Mouse (Mus musculus) forelimb bud, embryonic 11.5 days (tissue): Measurements from ENCODE around the gene Cnga2.
"Not testable (repeated sequence)": the region's sequence is repeated elsewhere in the genome, so short reads cannot be mapped to it uniquely, and the experiment has no call there.

ENCODE experiments used
- DNase-seq: peaks from one replicate; pipeline ENCODE4 v3.0.0-alpha.2; 2012; ENCODE audit warnings: low read depth, low spot score

Cnga2 gene

GRCm38 (mm10) chrX:71991549-71991948, at the start of gene Cnga2:
Gene Cnga2 (plus strand): TSS chrX:71991849.
- DNase-seq: no peak

- peak; percentile 45 for DNase-seq
Observed at GRCm38 (mm10) chrX:71946631-71947030, 45.0 kb upstream of the Cnga2 start.

- DNase-seq: no peak
Observed at GRCm38 (mm10) chrX:71958366-71958765, 33.3 kb upstream of the Cnga2 start.

DNA sequence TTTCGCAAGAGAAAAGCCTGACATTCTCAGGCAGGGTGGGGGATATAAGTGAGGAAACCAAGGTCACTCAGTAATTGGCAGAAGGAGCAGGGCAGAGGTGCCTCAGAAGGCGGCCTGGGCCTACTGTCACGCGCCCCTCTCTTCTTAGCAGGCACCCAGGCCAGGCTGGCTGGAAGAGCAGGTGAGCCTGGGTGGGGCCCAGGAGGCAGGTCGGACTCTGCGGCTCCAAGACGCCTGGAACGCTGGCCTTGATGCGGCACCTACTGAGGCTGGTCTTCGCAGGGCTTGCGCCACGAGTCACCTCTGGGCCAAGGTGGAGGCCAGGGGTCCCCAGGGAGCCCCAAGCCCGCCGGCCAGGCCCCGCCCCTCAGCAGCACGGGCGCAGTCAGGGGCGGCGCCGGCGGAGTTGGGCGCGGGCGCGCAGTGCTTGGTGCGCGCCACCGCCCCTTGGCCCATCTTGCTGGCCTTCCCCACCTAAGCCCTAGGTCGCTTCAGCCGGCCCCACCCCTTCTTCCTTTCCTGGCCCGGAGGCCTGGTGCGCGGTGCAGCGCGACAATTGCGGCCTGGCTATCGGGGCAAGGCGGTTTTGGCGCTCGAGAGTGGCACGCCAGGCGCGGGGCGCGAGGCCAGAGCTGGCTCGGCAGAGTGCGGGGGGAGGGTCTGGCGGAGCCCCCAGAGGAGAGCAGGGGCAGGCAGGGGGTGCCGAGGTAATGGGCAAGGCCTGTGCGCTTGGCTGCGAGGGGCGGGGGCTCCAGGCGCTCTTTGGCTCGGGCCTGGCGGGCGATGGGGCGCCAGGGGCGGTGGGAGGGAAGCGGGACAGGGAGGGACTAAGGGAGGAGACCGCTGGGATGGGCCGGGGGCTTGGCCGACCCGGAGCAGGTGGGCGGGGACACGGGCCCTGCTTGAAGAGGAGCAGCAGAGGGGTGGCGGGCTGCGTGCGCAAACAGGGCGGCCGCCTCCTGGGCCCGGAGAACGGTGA, 29.3 kb upstream of the Cnga2 start, which contains the start of gene Prrg3:
Prrg3 (plus strand) TSS at position 552 of the 979 bp plus-strand sequence.
- peak; percentile 61 for DNase-seq

GRCm38 (mm10) chrX:71963275-71963912, 28.3 kb upstream of the Cnga2 start:
- no peak for DNase-seq

- DNase-seq: no peak
Observed at GRCm38 (mm10) chrX:71968216-71968615, 23.4 kb upstream of the Cnga2 start.

DNA sequence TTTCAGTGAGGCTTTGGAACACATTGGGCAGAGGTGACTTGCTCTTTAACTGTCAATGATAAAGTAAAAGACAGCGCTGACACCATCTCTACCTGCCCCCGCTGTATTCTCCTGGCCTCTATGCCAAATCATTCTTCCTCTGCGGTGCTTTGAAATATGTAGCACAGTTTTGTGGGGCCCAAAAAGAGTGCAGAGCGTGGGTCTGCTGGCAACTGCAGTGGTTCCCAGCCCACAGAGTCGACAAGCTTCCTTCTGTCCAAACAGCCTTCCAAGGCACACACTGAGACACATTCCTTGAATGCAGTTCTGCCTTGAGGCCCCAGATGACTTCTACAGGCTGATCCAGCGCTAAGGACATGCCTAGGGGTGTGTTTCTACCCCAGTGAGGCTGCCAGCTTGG, 22.8 kb upstream of the Cnga2 start:
- no peak for DNase-seq

- DNase-seq: no peak
Observed at GRCm38 (mm10) chrX:71971325-71971724, 20.3 kb upstream of the Cnga2 start.

DNA sequence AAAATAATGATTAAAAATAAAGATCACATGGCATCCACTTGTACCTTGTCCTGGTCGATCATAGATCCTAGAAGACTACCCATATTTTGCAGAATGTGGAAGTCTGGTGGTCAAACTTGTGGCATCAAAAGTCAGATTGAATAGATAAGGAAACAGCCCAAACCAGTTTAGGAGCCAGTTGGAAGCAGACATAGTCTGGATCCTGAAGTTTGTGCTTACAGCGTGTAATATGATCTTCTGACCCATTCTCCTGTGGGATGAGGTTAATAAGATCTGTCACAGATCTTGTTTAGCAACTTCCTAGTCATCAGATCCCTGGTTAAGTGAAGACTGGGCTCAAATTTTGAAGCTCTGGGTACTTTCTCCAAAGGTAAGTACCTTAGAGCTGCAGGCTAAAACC, 19.0 kb upstream of the Cnga2 start, which contains the start of gene Fate1:
Fate1 (plus strand) TSS at position 301 of the 400 bp plus-strand sequence.
- no peak for DNase-seq

- not testable (repeated sequence) for DNase-seq
Observed at GRCm38 (mm10) chrX:71977681-71978080, 14.0 kb upstream of the Cnga2 start.

DNA sequence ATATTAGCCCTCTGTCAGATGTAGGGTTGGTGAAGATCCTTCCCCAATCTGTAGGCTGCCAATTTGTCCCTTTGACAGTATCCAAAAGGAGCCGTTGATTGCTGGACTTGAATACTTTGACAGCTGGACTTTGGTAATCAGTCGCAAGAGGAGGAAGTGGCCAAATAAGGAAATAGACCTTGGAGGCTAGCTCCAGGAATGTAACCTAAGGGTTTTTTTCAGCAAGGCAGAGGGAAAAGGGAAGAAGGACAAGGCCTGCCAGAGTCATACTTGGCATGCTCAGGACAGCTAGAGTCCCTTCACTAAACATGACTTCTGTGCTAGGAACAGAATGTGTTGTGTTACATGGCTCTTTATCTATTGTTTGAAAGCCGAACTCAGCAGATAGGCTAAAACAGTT, 11.2 kb upstream of the Cnga2 start:
- DNase-seq: no peak

GRCm38 (mm10) chrX:71981322-71981721, 10.3 kb upstream of the Cnga2 start:
- DNase-seq: no peak

- DNase-seq: no peak
Observed at GRCm38 (mm10) chrX:71983205-71983604, 8.4 kb upstream of the Cnga2 start.

DNA sequence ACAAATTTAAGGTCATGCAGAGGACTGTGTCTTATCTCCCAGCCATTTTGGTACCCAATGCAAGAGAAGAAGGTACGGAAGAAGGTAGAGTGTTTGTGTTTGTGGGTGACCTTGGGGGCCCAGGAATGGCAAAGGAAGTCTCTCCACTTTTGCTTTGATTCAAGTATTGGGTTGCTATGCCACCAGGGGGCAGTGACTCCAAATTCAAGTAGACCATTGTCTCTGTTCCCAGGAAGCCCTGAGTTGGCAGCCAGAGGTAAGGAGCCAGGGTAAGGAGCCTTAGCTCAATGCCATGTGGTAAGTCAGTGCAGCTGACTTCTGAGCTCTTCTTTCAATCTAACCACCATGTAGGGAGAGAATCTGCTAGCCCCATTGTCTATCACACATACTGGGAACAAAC, 7.9 kb upstream of the Cnga2 start:
- DNase-seq: no peak

DNA sequence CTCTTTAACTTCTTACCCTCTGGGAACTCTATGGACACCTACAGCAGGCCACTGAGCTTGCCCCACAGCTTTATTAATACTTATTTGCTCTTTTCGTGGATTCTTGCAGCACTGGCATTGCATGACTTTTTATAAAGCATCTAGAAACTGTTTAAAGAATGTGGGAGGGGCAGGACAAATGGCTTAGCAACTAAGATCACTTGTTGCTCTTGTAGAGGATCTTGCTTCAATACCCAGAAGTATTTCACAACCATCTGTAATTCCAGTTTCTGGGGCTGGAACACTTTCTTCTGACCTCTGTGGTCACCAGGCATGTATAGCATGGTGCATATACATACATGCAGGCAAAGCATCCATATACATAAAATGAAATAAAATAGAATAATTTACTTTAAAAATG, 4.3 kb downstream of the Cnga2 start:
- no peak for DNase-seq

GRCm38 (mm10) chrX:72009930-72010329, 18.3 kb downstream of the Cnga2 start:
- DNase-seq: no peak

DNA sequence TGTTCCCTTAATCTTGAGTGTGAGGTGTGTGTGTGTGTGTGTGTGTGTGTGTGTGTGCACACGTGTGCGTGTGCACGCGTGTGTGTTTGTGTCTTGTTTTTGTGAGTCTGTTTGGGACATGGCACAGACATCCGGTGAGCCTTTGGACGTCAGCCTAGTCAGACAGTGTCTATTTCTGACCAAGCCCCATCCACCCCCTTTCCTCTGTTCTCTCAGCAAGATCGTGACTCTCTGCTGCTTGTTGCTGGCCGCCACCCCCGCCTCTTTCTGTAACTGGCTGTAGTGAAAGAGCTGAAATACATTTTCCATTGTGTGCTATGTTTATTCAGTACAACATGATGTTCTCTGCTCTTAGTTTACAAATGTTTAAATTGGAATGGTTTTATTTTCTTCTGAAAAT, 20.6 kb downstream of the Cnga2 start:
- no peak for DNase-seq

DNA sequence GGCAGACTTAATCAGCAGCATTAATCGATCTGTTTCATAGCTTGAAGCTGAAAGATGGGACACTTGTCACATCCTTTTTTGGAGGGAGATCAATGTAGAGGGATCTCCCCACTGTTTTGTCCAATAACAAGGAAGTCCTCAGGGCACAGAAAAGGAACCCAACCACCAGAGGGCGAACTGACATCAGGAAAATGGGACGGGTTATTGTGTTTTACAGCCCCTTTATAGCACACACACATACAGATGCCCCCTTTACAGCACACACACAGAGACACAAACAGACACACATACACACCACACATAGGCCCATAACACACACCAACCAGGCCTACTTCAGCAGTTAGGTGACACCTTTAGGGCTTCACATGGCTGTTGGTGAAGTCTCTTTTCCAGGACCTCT, 21.2 kb downstream of the Cnga2 start:
- DNase-seq: peak; percentile 0

DNA sequence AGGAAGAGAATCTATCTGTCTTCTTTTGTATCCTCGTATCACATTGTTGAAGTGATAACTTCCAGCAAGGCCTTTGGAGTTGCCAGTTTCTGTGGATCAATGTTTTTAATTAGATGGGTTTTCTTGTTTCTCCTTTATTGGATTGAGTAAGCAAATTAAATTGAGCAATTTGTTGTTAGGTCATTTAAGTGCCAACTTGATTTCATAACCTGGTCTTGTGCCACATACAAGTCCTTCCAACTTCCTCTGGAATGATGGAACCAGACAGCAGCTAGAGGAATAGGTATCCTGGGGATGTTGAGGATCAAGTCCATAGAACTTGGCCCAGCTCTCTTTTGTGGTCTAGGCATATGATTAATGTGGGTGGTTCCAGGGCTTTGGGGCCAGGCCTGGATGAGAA, 30.6 kb downstream of the Cnga2 start:
- no peak for DNase-seq

- DNase-seq: peak; percentile 40
Observed at GRCm38 (mm10) chrX:72022750-72023398, 31.2 kb downstream of the Cnga2 start.

GRCm38 (mm10) chrX:72023542-72023941, 31.9 kb downstream of the Cnga2 start:
- no peak for DNase-seq

- DNase-seq: no peak
Observed at GRCm38 (mm10) chrX:72044056-72044455, 52.4 kb downstream of the Cnga2 start.
